Comparison of ENCODE assay signal across 12 mouse cellular contexts in the genomic region with DNA sequence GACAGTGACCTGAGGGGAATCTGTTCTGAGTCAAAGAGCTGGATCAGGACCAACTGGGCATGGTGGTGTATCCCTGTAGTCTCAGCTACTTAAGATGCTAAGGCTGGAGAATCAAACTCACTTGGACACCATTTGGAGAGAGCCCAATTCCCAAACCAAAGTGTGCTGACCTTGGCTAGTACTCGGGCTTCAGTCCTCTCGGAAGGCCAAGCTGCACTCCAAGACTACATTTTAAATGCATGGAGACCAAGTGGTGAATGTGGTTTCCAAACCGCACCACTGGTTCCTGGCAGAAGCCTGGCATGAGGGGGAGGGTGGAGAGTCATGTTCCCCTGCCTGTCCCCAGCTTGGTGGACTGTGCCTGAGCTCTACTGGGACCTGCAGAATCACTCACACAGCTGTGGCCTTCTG. TPM values are rescaled to one million over a fixed set of nuclear protein-coding genes. Genes with fewer than 3 reads are reported as not detected.
DNase-seq lines count a peak whose midpoint lies in the region; TF ChIP-seq lines count a peak whose summit lies in the region.
"Had no signal": no experiment of that assay in that cellular context is flagged by ENCODE, and none has a peak within 500 bp of the region (broad histone marks: within the 10 kb centered on the region; RNA-seq: fewer than 3 reads in every experiment).

No protein-coding gene starts in this region.

- TF ChIP-seq POLR2A in lung, adult 2 months (IDR thresholded peaks at IDR 0.05; ENCODE audit: borderline replicate concordance, extremely low read depth, low read depth, low read length): no peak

- H3K4me3 ChIP-seq in heart, embryonic 10.5 days: no peak overlapping the region
- no peak overlapping the region for H3K4me3 ChIP-seq in lung, adult 2 months (replicated peaks; ENCODE audit: extremely low read depth, low read depth, low read length)
- H3K4me3 ChIP-seq: neural tube, embryonic 12.5 days; stomach, embryonic 15.5 days had no signal

- intact Hi-C loops in left cerebral cortex, postnatal 14 days (cut with DNase I): no loop called here

- DNase-seq in cerebellum, postnatal 10 days: peak; percentile 72 to 73
- DNase-seq in cerebellum, adult 11-12 months: no peak
- DNase-seq in heart, adult 9 months (ENCODE audit: low spot score in 2 of 2): peak; percentile 34 to 36
- no peak for DNase-seq in heart, embryonic 10.5 days (ENCODE audit: low spot score)
- peak; percentile 18 for DNase-seq in lung, postnatal 36 days
- no peak for DNase-seq in lung, adult 2 months
- peak; percentile 25 for DNase-seq in gastrocnemius, postnatal 25 days
- no peak for DNase-seq in left cerebral cortex, postnatal 14 days (ENCODE audit: low spot score in 2 of 2)
- DNase-seq: forebrain, postnatal 0 days had no signal

- H3K9me3 ChIP-seq in heart, embryonic 10.5 days: no peaks in the 10 kb centered on the region
- H3K9me3 ChIP-seq: neural tube, embryonic 12.5 days; stomach, embryonic 15.5 days had no signal

- H3K36me3 ChIP-seq in heart, embryonic 10.5 days: no peaks in the 10 kb centered on the region
- H3K36me3 ChIP-seq: neural tube, embryonic 12.5 days; stomach, embryonic 15.5 days had no signal

- 80% methylated on average over 3 of the region's 3 CpGs for WGBS in heart, embryonic 10.5 days
- 57% methylated on average over 3 of the region's 3 CpGs for WGBS in lung, adult 2 months

- H3K27ac ChIP-seq in heart, embryonic 10.5 days: no peak overlapping the region
- H3K27ac ChIP-seq: neural tube, embryonic 12.5 days; stomach, embryonic 15.5 days had no signal

- no peaks in the 10 kb centered on the region for H3K4me1 ChIP-seq in heart, embryonic 10.5 days
- H3K4me1 ChIP-seq in lung, adult 2 months (ENCODE audit: control insufficient read depth, insufficient read depth, low read length): peaks cover 4% of the 10 kb centered on the region; the same call in 1 of the 2 replicates
- H3K4me1 ChIP-seq: neural tube, embryonic 12.5 days; stomach, embryonic 15.5 days had no signal

- TF ChIP-seq CTCF in lung, adult 2 months (IDR thresholded peaks at IDR 0.05; ENCODE audit: insufficient read depth, low read length): no peak

- no peaks in the 10 kb centered on the region for H3K27me3 ChIP-seq in heart, embryonic 10.5 days (ENCODE audit: insufficient read depth, poor library complexity, severe bottlenecking)
- H3K27me3 ChIP-seq: neural tube, embryonic 12.5 days; Patski; stomach, embryonic 15.5 days had no signal

RNA-seq across cellular contexts. Expression of a gene that starts 43.7 kb away (rescaled TPM):
- 0.25 and 0.88 TPM in 2 replicates for polyA plus RNA-seq in heart, embryonic 10.5 days (2016; fragmentation: Nextera tagmentation; extraction: Ambion mirVana)
- 0.66 and 0.76 TPM in 2 replicates for polyA plus RNA-seq in lung, adult 2 months (2012; rRNA removed)
- total RNA-seq in gastrocnemius, postnatal 25 days (2021): under 1 TPM; 0.69 to 0.70 TPM
- total RNA-seq in left cerebral cortex, postnatal 14 days (2021): 100 to 1,000 TPM; 140 to 148 TPM

RNA-seq across cellular contexts. Expression of a gene that starts 59.7 kb away (rescaled TPM):
- polyA plus RNA-seq in heart, embryonic 10.5 days (2016; fragmentation: Nextera tagmentation; extraction: Ambion mirVana): 49.3 and 61.1 TPM in 2 replicates
- 107 and 141 TPM in 2 replicates for polyA plus RNA-seq in lung, adult 2 months (2012; rRNA removed)
- 10 to 100 TPM; 86.5 to 98.1 TPM for total RNA-seq in gastrocnemius, postnatal 25 days (2021)
- total RNA-seq in left cerebral cortex, postnatal 14 days (2021): 10 to 100 TPM; 97.5 to 98.9 TPM

Comparison
In these comparisons a context has a peak if more than half of its experiments do, and no peak if none do; other contexts are left out.
1. DNase-seq: peak in cerebellum, postnatal 10 days (2 of 2), heart, adult 9 months (2 of 2), lung, postnatal 36 days (single experiment) and gastrocnemius, postnatal 25 days (single experiment); none in cerebellum, adult 11-12 months (single experiment), heart, embryonic 10.5 days (single experiment), lung, adult 2 months (single experiment) and left cerebral cortex, postnatal 14 days (0 of 2).
2. RNA of a gene that starts 43.7 kb away (total RNA-seq): 140 to 148 TPM in left cerebral cortex, postnatal 14 days; 0.69 to 0.70 TPM in gastrocnemius, postnatal 25 days; every median in the first group is over 10 times any median in the second.